Mouse (Mus musculus) heart, adult 11 months (tissue): ENCODE results near the gene Olfr135.

Experiments used
- DNase-seq: peaks from one replicate; pipeline ENCODE4 v3.0.0; 2022

Olfr135 gene

DNA sequence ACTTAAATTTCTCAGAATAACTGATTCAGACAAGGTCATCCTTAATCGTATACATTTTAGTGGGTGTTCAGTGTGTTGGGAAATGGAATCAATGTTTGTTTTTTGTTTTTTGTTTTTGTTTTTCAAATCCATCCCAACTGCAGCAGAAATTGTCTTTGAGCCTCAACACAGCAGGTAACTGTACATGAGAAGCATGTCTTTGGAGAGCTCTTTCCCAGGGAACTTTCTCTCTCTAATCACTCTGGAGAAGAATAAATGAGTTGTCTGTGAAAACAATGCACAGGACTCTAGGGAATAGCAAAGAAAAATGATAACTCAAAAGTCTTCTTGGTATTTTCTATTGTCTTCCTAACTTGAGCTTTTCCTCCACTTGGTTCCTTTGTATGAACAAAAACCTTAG, at the start of gene Olfr135:
Olfr135 (plus strand) TSS at position 301 of the 400 bp plus-strand sequence.
- no peak for DNase-seq

DNA sequence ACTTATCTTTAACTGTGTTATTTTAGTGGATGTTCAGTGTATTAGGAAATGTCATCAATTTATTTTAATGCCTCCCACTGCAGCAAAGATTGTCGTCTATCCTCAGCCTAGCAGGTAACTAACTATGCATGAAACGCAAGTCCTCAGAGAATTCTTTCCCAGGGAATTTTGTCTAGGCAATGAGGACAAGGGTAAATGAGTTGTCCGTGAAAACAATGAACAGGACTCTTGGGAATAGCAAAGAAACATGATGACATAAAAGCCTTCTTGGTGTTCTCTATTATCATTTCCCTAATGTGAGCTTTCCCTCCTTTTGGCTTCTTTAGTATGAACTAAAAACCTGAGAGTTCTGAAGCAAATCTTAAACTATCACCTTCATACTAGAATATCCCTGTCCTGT, 33.0 kb upstream of the Olfr135 start, which contains the start of gene Olfr134:
Olfr134 (plus strand) TSS at position 301 of the 400 bp plus-strand sequence.
- DNase-seq = no peak
